Mouse (Mus musculus) olfactory bulb, adult 2 months (tissue): ENCODE results near the gene Ssc4d.

Source experiments
- CTCF ChIP-seq: fragments of 200-500 bp; IDR thresholded peaks from 2 replicates; pipeline ENCODE4 v1.5.1; 2012; ENCODE audit warnings: low read depth, mild to moderate bottlenecking, low read length, moderate library complexity; ENCODE audit not compliant: insufficient read depth
- POLR2A ChIP-seq: fragments of 200-500 bp; IDR thresholded peaks from 2 replicates; pipeline ENCODE4 v1.6.1; 2012; ENCODE audit warnings: mild to moderate bottlenecking, low read depth, low read length, moderate library complexity; ENCODE audit not compliant: insufficient read depth

DNA sequence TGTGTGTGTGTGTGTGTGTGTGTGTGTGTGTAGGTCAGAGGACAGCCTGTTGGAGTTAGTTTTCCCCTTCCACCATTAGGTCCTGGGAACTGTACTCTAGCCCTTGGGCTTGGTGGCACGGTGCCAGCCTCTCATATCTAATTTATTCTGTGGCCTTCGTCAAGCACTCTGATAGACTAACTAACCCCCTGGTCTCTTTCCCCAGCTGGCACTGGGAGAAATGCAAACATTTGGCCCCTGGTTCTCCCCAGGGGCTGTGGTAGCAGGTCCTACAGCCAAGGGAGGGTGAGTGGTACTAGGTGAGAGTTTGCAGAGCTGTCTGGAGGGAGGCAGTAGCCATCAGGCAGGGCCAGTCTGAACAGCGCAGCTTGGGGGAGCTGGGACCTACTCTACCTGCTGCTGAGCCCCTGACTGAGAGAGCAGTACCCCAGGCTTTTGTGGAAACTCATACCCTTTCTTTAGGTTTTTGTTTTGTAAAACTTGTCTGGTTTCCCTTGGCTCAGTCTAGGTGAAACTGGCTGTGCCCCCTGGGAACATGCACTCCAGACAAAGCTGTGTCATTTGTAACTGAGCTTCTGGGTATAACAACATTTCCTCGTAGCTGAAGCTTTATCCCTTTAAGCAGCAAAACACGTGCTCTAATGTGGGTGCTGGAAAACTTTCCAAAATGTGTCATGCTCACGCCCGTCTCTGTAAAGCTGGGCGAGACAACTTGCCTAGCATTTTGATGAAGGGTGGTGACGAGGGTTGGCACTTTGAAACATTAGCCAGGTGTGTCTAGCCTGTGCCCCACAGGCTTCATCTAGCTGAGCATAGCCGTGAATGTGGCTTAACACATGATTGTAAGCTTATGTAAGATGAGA is 41.9 kb upstream of the Ssc4d start:
- TF ChIP-seq CTCF: no peak
- no peak for TF ChIP-seq POLR2A
